Mouse (Mus musculus) MEL (cell line): ENCODE results near the gene Fam13c.

Source experiments
- E2F4 ChIP-seq: IDR thresholded peaks from 2 replicates; pipeline ENCODE4 v1.6.1; 2011; ENCODE audit warnings: low read depth, low read length, improper control_type of control experiment, borderline replicate concordance
- EP300 ChIP-seq, 2 experiments: IDR thresholded peaks; 2 replicates each; pipeline ENCODE4 v1.6.1; 2011; ENCODE audit warnings: improper control_type of control experiment in 2 of 2, low read length in 2 of 2, low read depth in 1 of 2, mild to moderate bottlenecking in 1 of 2
- TAL1 ChIP-seq: IDR thresholded peaks from 2 replicates; pipeline ENCODE4 v1.6.1; 2012; ENCODE audit warnings: mild to moderate bottlenecking, inconsistent platforms, low read length, moderate library complexity, mixed read lengths
- TBP ChIP-seq: IDR thresholded peaks from 2 replicates; pipeline ENCODE4 v1.8.0; 2011; ENCODE audit warnings: low read depth, low read length, improper control_type of control experiment
- UBTF ChIP-seq: IDR thresholded peaks from 2 replicates; pipeline ENCODE4 v1.6.1; 2012; ENCODE audit warnings: low read depth, mild to moderate bottlenecking, inconsistent platforms, low read length, improper control_type of control experiment, moderate library complexity, borderline replicate concordance; ENCODE audit not compliant: insufficient read depth

DNA sequence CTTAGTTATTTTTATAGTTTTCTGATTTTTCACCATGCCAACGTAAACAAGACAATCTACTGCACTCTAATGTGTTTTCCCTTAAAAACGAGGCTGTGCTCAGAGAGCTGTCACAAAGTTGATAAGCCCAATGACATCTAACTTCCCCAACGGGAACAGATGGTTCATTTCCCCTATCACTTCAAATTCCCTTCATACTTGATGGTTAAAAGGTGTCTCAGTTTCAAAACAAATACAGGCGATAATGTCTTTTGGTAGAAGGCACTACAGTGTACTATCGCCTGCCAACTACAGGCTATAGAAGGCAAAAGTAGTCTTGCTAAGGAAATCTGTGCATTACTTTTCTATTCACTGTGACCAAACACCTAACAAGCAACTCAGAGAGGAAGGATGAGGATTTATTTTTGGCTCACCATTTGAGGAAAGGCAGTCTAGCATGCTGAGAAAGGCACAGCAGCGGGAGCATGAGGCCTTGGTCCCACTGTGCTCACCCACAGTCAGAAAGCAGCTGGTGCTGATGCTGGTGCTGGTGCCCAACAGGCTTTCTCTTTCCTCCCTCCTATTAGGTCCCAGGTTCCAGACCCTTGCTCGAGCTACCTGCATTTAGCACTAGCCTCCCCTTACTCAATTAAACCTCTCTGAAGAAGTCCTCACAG, 141.4 kb downstream of the Fam13c start:
- TF ChIP-seq E2F4 (no peak), TAL1 (no peak), EP300 (IDR thresholded peaks at IDR 0.05; ENCODE audit: low read depth in 1 of 2, low read length in 2 of 2) (no peak), TBP (no peak), UBTF (no peak)
